Mouse (Mus musculus) CH12F3 (cell line): ENCODE results near the gene Atp11a.

ENCODE experiments used
- in situ Hi-C: fragments of 300-500 bp; cut with MboI; formaldehyde crosslinking; loops from 2 replicates; pipeline ENCODE4 v1.14.3; 2020; ENCODE audit warnings: low sequenced_read_pairs

Gene Atp11a

DNA sequence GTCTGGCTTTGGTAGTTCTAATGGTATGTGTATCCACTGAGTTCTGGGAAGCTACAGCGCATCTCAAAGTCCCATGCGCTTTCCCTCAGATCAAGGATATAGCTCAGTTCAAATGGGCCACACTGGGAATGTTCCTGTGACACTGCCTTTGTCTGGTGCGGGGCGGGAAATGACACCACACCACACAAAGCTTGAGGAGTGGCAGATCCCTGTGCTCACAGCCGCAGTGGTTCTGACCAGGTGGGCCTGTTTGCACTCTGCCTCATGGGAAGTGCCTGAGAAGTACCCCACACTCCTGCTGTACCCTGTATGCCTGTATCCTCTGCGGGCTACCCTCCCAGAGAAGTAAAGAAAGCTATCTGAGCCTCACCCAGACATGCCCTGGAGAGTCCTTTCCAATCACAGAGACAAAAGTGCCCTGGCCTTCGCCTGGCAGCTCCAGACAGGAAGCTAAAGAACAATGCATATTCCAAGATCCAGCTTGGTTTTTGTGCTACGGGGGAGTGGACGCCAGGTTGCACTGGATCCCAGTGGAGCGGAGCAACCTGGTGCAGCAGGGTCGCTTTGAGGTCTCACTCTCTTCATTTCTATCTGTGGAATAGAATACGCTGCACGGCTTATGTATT, 147.1 kb downstream of the Atp11a start:
- in situ Hi-C loops = no loop called here

DNA sequence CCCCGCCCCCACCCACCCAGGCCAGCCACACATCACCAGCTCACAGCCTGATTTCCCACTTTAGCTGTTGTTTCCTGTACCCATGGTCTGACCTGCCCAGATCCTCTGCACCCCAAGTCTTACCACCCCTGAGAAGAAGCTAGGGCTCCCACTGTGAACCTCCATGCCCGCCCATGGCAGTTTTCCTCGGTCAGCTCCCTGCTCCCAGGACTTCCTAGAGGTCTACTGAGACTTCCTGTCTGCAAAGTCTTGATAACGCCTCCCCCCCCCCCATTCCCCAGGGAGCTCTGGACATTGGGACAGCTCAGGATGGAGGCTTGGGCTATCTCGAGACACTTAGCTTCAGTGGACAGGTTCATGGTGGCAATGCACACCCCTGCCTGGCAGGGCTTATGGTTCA, 148.3 kb downstream of the Atp11a start:
- in situ Hi-C loops = no loop called here

DNA sequence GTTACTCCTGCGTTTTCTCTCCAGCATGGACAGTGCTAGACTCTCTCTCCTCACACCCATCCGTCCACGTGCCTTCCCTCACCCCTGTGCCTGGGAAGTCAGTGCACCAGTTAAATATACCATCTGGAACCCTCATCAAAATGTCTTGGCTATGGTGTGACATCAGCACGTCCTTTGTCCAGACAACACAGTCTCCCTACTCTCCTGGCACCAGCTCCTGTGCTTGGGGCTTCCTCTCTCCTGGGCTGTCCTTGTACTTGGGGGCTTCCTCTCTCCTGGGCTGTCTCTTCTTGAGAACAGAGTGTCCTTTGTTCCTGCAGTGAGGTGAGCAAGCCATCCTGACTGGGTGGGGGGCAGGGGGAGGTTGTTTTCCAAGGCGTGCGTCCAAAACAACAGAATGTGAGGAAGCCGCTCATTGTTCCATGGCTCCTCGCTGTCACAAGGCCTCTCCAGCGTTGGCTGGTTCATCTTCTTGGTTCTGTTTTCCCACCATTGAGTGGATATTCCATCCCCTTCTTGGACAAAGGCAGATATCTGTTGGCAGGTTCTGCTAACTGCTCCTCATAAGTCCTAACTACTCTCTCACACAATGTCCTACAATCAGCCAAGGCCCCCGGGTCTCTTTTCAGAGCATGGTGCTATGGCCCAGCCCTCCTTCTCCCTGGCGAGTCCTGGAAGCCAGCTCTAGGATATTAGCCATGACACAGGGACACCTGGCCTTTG, 148.9 kb downstream of the Atp11a start:
- in situ Hi-C loops = no loop called here

DNA sequence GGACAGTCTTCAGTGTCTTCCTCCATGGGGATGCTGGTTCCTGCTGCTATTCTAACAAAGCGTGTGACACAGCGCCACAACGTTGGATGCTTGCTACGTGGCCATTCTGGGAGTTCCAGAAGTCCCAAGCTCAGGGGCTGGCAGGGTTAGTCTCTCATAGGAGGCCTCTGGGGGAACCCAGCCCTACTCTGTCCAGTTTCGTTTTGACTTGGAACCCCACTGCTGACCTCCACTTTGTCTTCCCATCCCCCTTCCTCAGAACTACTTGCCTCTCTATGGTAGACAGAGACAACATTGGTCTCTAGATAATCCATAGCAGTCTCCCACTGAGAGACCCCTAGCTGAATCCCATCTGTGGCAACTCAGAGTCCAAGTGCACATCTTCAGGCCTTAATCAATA, 149.8 kb downstream of the Atp11a start:
- in situ Hi-C loops = no loop called here

DNA sequence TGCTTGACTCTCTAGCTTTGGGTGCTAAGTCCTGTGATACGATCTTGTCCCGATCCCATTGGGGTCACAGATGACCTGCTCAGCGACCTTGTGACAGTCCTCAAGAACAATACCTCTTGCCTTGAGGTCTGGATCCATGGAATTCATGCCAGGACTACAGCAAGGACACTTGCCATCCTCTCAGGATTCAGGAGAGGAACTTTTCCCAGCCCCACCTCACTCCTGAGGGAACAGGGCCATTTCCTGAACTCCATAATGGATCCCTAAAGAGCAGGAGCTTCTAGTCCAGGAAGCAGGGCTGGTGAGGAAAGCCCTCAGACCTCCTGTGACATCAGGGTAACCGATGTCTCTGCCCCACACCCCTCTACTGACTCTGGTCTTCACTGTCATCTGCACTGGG, 150.9 kb downstream of the Atp11a start:
- in situ Hi-C loops = no loop called here

DNA sequence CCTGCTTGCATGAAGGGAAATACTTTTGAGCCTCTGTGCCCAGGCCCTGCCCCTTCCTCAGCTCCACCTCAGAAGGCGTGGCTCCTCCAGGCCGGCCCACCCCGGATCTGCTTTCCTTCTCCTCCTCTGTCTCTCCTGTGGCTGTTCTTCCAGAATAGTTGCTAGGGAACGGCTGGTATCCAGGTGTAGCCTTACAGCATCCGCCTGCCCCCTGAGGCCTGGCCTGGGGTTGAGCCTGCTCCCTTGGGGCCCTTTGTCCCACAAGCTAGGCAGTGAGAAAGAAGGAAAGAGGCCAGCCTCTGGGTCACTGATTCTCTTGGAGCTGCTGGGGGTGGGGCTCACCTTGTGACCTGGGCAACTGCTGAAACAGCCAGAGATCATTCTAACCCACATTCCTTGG, 155.2 kb downstream of the Atp11a start:
- in situ Hi-C loops = no loop called here

DNA sequence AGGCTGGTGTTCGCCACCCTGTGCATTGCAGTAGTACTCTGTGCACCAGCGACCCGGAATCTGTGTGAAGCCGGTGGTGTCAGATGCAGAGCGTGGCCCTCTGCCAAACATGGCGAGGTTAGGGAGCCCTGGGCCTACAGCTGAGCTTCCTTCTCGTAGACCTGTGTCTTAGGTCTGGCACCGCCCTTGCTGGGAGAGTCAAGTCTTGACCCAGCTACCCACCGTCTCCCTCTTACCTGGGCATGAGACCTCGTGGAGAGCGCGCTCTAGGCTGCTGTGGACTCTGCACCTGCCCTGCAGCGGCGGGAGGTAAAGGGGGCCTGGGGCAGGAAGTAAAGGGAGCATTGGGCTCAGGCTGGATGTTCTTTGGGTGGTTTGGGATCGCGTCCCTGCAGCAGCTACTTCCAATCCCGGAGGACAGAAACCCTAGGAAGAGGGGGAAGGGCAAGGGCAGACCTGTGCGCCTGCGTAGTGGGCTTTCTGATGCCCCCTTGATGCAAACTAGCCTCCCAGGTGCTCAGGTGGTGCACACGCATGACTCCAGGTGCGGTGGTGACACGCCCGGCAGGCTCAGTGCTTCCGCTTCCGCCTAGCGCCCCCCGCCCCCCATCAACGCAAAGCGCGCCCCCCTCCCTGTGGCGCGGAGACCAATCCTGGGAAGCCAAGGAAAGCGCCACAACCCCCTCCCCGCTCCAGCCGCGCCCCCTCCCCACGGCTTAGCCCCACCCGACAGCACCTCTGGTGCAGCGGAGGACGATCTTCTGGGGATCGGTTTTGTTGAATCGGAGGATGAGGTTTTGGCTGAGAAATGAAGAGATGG, 158.6 kb downstream of the Atp11a start:
- in situ Hi-C loops = no loop called here

DNA sequence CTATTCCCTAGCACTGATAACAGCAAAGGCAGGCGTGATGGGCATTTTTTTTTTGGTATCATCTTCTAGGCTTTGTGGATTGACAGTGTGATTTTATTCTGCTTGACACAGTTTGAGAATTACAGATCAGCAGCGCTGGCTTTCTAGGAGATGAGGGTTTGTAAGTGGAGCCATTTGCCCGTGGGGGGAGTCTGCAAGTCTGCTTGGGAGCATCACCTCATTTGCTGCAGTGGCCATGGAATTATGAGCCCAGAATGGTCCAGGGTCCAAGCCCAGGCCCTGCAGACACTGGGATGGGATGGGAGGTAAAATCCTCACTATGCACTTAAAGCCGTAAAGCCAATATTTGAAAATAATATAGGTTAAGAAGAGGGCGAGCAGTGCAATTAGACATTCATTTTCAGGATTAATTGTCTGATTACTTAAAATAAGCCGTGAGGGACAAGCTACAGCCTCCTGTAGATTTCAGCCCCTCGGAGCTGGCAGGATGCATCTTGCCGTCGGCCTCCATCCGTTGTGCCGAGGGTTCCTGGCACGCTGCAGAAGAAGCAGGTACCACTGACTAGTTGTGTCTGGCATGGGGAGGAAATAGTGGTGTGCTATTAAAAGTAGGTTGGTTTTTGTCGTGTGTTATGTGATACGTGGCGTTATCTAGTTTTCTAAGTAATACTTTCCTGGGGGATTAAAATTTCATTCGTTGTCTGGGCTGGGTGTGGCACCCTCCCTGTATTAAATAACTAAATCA, 159.5 kb downstream of the Atp11a start:
- in situ Hi-C loops = no loop called here

DNA sequence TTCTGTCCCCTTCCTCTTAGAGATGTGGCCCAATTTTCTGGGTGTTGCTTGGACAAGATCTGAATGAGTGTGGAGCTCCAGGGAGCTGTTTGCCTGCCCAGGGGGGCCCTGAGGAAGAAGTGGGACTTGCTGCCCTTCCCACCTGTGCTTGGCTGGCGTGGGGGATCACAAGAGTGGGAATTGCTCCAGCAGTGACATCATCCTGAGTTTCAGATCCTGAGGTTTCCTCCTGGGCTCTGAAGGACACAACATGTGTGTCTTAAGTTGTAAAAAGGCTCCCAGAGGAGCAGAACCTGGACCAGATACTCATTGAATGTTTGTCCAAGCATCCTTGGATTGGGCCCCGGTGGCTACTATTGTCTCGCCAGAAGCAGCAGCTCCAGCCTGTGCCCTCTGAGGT, 160.2 kb downstream of the Atp11a start:
- in situ Hi-C loops = no loop called here

DNA sequence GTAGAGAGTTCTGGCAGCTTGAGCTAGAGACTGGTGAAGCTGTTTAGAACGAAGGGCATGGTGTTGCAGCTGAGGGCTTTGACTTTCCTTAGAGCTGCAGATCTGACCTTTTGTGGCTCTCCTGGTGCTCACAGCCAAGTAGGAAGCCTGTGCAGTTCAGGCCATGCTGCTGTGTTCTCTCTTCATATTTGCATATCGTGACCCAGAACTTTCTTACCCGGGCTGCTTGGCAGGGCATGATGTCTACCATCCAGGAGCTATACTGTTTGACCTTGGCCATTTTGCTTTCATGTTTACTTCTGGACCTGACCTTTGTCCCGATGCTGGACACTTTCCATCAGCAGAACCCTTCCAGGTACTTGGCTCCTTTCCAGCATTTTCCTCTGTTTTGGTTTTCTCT, 161.0 kb downstream of the Atp11a start:
- in situ Hi-C loops = no loop called here
